Mouse (Mus musculus): ENCODE measurements at regions not wholly inside any gene's neighbourhood (a gene's known extent, or its start where the extent isn't known, plus 50 kb on each side); places are given as distances from the start of the nearest gene placed in this dataset.

DNA sequence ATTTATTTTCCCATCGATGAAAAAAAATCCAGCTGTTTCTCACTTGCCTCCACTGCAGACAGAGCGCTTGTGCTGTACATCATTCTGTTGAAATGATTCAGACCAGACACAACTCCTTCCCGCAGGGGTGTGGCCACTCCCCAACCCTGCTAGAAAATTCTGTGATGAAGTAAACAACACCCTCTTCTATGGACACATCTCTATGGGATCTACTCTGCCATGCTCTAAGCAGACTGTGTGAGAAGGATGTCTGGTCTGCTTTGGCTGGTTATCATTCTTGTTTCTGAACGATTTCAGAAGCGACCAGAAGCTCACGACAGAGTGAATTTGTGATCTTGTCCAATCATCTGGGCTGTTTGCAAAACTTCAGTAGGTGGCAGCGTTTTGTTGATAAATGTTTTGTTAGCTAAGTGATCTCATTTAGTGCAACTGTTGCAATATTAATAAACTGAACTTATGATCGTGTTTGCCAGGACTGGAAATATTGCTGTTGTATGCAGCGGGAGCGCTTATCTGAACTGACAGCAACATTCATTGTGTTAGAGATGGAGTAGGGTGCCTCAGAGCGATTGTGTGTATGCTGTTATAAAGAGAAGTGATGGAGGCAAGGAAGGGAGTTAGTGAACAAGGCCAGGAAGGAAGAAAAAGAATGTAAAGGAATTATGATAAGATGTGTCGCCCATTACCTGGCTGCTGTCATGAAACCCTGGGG, 605.2 kb upstream of the Nox3 start:
- no peak for TF ChIP-seq POLR2A (IDR thresholded peaks at IDR 0.05; ENCODE audit: insufficient read length, low read depth)
- no peak for TF ChIP-seq USF1 (IDR thresholded peaks at IDR 0.05; ENCODE audit: low read depth)
- no peak for TF ChIP-seq CEBPB (IDR thresholded peaks at IDR 0.05; ENCODE audit: insufficient read depth, poor library complexity, severe bottlenecking)
- no peak for TF ChIP-seq SRF (IDR thresholded peaks at IDR 0.05; ENCODE audit: control insufficient read depth, insufficient read length, low read depth)
- no peak for TF ChIP-seq MAX (IDR thresholded peaks at IDR 0.05; ENCODE audit: low read depth)
- no peak for TF ChIP-seq MYOG (IDR thresholded peaks at IDR 0.05; ENCODE audit: control insufficient read depth in 1 of 3, insufficient read depth in 1 of 3, insufficient read length in 2 of 3, low read depth in 2 of 3)
- TF ChIP-seq TCF12 (IDR thresholded peaks at IDR 0.05; ENCODE audit: insufficient read depth, poor library complexity, severe bottlenecking), result no peak
- TF ChIP-seq POLR2AphosphoS2 (IDR thresholded peaks at IDR 0.05; ENCODE audit: insufficient read length, low read depth), result no peak
- no peak for TF ChIP-seq E2F4 (IDR thresholded peaks at IDR 0.05; ENCODE audit: insufficient read depth)
